ENCODE assay signal across 12 mouse cellular contexts in genomic region chr12:80549646-80550045, GRCm38 (mm10). TPM values are rescaled to one million over a fixed set of nuclear protein-coding genes. Genes with fewer than 3 reads are reported as not detected.
DNase-seq lines count a peak whose midpoint lies in the region; ATAC-seq and TF ChIP-seq lines count a peak whose summit lies in the region.
"Had no signal": no experiment of that assay in that cellular context is flagged by ENCODE, and none has a peak within 500 bp of the region (broad histone marks: within the 10 kb centered on the region; RNA-seq: fewer than 3 reads in every experiment).

No protein-coding gene starts in this region.

- no peak overlapping the region for H3K4me3 ChIP-seq in hindbrain, postnatal 0 days (ENCODE audit: low read length)
- no peak overlapping the region for H3K4me3 ChIP-seq in hindbrain, embryonic 13.5 days
- no peak overlapping the region for H3K4me3 ChIP-seq in lung, embryonic 16.5 days (ENCODE audit: low read length)
- H3K4me3 ChIP-seq in left cerebral cortex, adult 2 months: no peak overlapping the region
- H3K4me3 ChIP-seq: erythroblast, embryonic 14.5 days had no signal

- DNase-seq in hindbrain, postnatal 0 days (ENCODE audit: low spot score): peak; percentile 68
- peak; percentile 61 to 65 for DNase-seq in adrenal gland, postnatal 36 days
- peak; percentile 49 for DNase-seq in gastrocnemius, postnatal 10 days
- DNase-seq in B cell, adult 2 months: no peak
- no peak for DNase-seq in left cerebral cortex, adult 2 months (ENCODE audit: extremely low spot score in 1 of 2, low spot score in 2 of 2)
- DNase-seq in thymus, postnatal 36 days: no peak

- no peaks in the 10 kb centered on the region for H3K27me3 ChIP-seq in hindbrain, postnatal 0 days (ENCODE audit: insufficient read depth, low read length)
- no peaks in the 10 kb centered on the region for H3K27me3 ChIP-seq in hindbrain, embryonic 13.5 days
- no peaks in the 10 kb centered on the region for H3K27me3 ChIP-seq in lung, embryonic 16.5 days (ENCODE audit: control insufficient read depth, insufficient read depth, low read depth, low read length)

- intact Hi-C loops in left cerebral cortex, adult 2 months (cut with DNase I): no loop called here

- peaks cover 14% of the 10 kb centered on the region for H3K4me1 ChIP-seq in hindbrain, postnatal 0 days (ENCODE audit: insufficient read depth, low read length)
- H3K4me1 ChIP-seq in hindbrain, embryonic 13.5 days (replicated peaks): peaks cover 25% of the 10 kb centered on the region
- peaks cover 6% of the 10 kb centered on the region for H3K4me1 ChIP-seq in lung, embryonic 16.5 days (replicated peaks; ENCODE audit: control insufficient read depth, insufficient read depth, low read length)

- no peak overlapping the region for H3K4me2 ChIP-seq in hindbrain, postnatal 0 days (ENCODE audit: low read depth, low read length)
- H3K4me2 ChIP-seq in hindbrain, embryonic 13.5 days: no peak overlapping the region
- no peak overlapping the region for H3K4me2 ChIP-seq in lung, embryonic 16.5 days (ENCODE audit: low read depth, low read length)

- no peaks in the 10 kb centered on the region for H3K9me3 ChIP-seq in hindbrain, postnatal 0 days (ENCODE audit: low read length)
- H3K9me3 ChIP-seq in hindbrain, embryonic 13.5 days: no peaks in the 10 kb centered on the region
- H3K9me3 ChIP-seq in lung, embryonic 16.5 days (ENCODE audit: control insufficient read depth, low read length): no peaks in the 10 kb centered on the region

- H3K36me3 ChIP-seq in hindbrain, postnatal 0 days (ENCODE audit: insufficient read depth, low read length): no peaks in the 10 kb centered on the region
- no peaks in the 10 kb centered on the region for H3K36me3 ChIP-seq in hindbrain, embryonic 13.5 days
- no peaks in the 10 kb centered on the region for H3K36me3 ChIP-seq in lung, embryonic 16.5 days (ENCODE audit: control insufficient read depth, insufficient read depth, low read length)

- H3K9ac ChIP-seq in hindbrain, postnatal 0 days (replicated peaks; ENCODE audit: low read length): no peak overlapping the region
- H3K9ac ChIP-seq in hindbrain, embryonic 13.5 days: no peak overlapping the region
- no peak overlapping the region for H3K9ac ChIP-seq in lung, embryonic 16.5 days (ENCODE audit: low read length)

- no peak for TF ChIP-seq CTCF in hindbrain, postnatal 0 days (IDR thresholded peaks at IDR 0.05; ENCODE audit: low read depth)
- TF ChIP-seq CTCF in left cerebral cortex, adult 2 months (IDR thresholded peaks at IDR 0.05): no peak

- 33% methylated on average over 11 of the region's 11 CpGs for WGBS in hindbrain, postnatal 0 days
- 69% methylated on average over 11 of the region's 11 CpGs for WGBS in hindbrain, embryonic 13.5 days
- WGBS in lung, embryonic 16.5 days: 58% methylated on average over 11 of the region's 11 CpGs

- no peak overlapping the region for H3K27ac ChIP-seq in hindbrain, postnatal 0 days
- no peak overlapping the region for H3K27ac ChIP-seq in hindbrain, embryonic 13.5 days
- peak overlapping the region; percentile 55 for H3K27ac ChIP-seq in lung, embryonic 16.5 days (ENCODE audit: low read length)
- H3K27ac ChIP-seq in left cerebral cortex, adult 2 months: no peak overlapping the region
- H3K27ac ChIP-seq: macrophage had no signal

- peak; percentile 44; the same call in 1 of the 2 replicates for ATAC-seq in hindbrain, postnatal 0 days
- ATAC-seq in hindbrain, embryonic 13.5 days (ENCODE audit: low FRiP score): no peak
- ATAC-seq in lung, embryonic 16.5 days (ENCODE audit: low read depth): peak; percentile 61

RNA-seq across cellular contexts. Expression of gene Galnt16, which starts 31.6 kb away (rescaled TPM):
- total RNA-seq in hindbrain, postnatal 0 days (2014; rRNA removed): 67.9 and 72.1 TPM in 2 replicates
- 26.5 and 28.2 TPM in 2 replicates for polyA plus RNA-seq in hindbrain, postnatal 0 days (2015; fragmentation: Nextera tagmentation; extraction: Ambion mirVana)
- polyA plus RNA-seq in hindbrain, embryonic 13.5 days (2015; fragmentation: Nextera tagmentation; extraction: Ambion mirVana): 29.1 and 30.7 TPM in 2 replicates
- total RNA-seq in adrenal gland, postnatal 36 days (2021): 1 to 10 TPM; 7.1 to 8.8 TPM
- 10 to 100 TPM; 15.9 to 20.7 TPM for total RNA-seq in gastrocnemius, postnatal 10 days (2021)
- 13.0 and 13.4 TPM in 2 replicates for polyA plus RNA-seq in lung, embryonic 16.5 days (2015; fragmentation: Nextera tagmentation; extraction: Ambion mirVana)
- 10 to 100 TPM; 94.6 to 94.9 TPM for total RNA-seq in left cerebral cortex, adult 2 months (2021)
- total RNA-seq: hematopoietic stem cell, adult 5-6 weeks; MEL had no signal
- polyA plus RNA-seq: macrophage had no signal

Comparison
In these comparisons a context has a peak if more than half of its experiments do, and no peak if none do; other contexts are left out.
1. DNase-seq: peak in hindbrain, postnatal 0 days (single experiment), adrenal gland, postnatal 36 days (2 of 2) and gastrocnemius, postnatal 10 days (single experiment); none in B cell, adult 2 months (0 of 2), left cerebral cortex, adult 2 months (0 of 2) and thymus, postnatal 36 days (0 of 2).